Mouse (Mus musculus) heart, adult 8-10 months (tissue): ENCODE results near the gene Cdc42se2. TPM values are rescaled to one million over a fixed set of nuclear protein-coding genes. Genes with fewer than 3 reads are reported as not detected.
A peak's percentile ranks its signal among the peaks of the same experiment; 100 is the strongest.

Experiments
- DNase-seq: peaks from one replicate; pipeline ENCODE4 v3.0.0; 2022; ENCODE audit warnings: low spot score
- total RNA-seq, 4 experiments: library from RNA; stranded (reverse); gene quantifications; 2 replicates each; pipeline ENCODE4 v1.2.4; 2022

Gene Cdc42se2
- total RNA-seq, 4 experiments from 2014 or later: 20.1 to 22.6 (median 21.7) TPM

- no peak for DNase-seq
These were observed 5.7 kb upstream of the Cdc42se2 start for GRCm38 (mm10) chr11:54793173-54793572.

- DNase-seq: no peak
These were observed 4.0 kb upstream of the Cdc42se2 start for GRCm38 (mm10) chr11:54791458-54791857.

DNA sequence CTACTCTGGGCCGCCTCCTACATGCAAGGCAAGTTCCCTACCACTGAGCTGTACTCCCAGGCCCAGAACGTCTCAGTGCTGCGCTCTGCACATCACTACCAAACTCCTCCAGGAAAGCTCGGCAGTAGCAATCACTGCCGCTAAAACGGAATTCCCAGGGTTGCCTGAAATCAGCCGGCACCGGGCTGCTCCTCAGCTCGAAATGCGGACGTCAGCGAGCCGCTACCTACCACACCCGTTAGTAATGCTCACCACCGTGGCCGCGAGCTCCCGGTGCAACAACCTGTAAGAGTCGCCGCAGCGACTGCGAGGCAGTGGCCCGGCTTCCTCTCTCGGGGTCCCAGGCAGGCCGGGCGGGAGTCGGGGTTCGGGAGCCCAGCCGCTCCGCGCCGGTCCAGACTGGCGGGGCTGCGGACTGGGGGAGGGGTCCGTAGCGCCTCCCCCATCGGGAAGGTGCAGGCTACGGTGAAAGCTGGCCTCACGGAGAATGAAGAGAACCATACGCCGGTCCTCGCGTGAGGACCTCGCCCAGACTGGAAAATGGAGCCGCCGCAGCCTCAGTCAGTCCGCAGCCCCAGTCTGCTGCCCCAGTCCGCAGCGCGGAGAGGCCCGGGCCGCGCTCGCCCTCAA is 502 bp downstream of the Cdc42se2 start:
- DNase-seq: peak; percentile 48

DNA sequence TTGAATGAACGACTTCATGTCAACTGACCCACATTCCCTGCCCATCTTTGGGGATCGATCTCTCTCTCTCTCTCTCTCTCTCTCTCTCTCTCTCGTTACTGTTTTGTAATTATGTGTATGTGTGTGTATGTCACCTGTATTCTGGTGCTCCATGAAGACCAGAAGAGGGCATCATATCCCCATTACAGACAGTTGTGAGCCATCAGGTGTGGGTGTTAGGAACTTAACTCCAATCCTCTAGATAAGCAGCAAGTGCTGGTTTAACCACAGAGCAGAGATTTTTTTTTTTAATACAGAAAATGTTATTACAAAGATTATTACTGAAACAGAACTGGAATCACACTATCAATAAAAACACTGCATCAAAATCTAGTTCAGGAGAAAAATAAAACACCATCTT is 1.9 kb downstream of the Cdc42se2 start:
- no peak for DNase-seq

GRCm38 (mm10) chr11:54784436-54784835 is 3.0 kb downstream of the Cdc42se2 start:
- no peak for DNase-seq

DNA sequence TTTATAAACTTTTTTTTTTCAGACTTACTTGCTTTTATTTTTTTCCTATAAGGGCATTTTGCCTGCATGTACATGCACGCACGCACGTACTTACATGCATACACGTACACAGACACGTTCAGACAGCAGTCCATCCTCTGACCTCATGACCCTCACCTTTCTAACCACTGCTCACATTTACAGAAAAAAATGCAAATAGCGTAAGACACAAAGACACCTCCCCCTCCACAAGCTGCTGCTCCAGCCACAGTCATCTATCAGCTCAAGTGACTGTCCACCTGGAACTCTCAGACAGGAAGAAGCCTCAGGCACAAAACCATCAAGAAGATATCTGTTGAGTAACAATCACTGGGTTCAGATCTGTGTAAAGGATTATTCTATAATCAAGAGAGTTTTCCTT is 5.2 kb downstream of the Cdc42se2 start:
- DNase-seq: no peak

DNA sequence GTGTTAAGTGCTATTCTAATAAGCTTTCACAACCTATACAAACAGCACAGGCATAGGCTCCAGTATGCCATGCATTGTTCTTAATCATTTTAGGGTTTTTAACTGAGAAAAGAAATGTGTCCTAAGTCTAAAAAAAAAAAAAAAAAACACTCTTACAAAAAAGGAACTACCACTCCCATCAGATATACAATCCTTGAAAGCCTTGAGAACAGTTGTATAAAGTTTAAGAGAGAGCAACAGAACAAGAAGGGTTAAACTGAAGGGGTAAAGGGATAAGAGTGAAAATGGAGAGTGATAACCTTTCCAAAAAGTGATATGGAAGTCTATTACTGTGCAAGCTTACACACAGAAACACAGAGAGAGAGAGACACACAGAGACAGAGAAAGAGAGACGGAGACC is 7.5 kb downstream of the Cdc42se2 start:
- DNase-seq: no peak

GRCm38 (mm10) chr11:54778131-54778844 is 9.2 kb downstream of the Cdc42se2 start:
- peak; percentile 52 for DNase-seq

DNA sequence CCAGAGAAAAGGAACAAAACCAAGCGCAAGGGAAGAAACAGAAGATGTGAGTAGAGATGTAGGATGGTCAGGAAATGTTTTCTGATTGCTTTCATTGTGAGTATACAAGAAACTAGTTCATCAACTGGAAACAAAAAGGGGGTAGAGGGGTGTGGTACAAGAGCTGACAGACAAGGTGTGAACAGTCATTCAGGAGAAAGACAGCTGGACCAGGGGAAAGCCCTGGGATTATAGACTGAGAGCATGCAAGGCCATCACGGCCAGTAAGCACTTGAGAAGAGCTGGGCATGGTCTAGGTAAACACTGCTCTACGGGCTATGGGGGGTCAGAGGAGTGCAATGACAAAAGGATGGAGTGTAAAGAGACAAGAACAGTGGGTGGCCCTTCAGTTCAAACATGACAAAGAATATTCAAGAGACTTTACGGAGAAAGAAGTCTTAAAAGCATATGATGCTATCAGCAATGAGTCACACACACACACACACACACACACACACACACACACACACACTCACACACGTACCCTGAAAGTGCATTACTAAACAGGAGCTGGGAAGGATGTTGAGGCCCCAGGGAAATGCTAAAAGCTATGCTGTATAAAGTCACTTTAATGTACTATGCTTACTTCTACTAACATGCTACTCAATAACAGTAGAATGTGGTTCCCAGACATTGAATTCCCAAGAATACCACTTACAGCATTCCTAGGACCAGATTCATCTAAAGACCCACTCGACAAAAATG is 9.9 kb downstream of the Cdc42se2 start:
- no peak for DNase-seq

DNA sequence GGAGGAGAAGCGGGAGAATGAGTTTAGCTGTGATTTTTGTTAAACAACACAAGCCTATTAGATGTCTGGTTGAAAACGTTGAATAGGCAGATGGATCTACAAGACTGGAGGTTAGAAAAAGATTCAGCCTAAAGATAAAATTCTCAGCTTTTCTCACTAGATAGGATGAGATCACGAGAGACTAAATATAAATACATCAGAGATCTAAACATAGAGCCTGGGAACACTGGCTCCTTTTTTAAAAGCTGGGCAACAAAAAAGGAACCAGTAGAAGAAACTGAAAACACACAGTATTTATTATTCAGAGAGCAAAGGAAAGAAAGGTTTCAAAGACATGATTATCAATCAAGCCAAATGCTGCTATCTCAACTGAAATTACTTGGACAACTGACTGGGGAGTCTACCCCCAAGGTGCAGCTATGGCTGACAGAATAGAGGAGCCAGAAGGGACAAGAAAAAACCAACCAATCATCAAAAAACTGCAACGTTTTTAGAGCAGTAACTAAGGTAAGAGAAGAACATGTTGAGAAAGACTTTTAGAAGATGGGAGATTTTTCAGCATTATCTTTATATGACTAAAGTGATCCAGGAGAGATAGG is 10.6 kb downstream of the Cdc42se2 start:
- no peak for DNase-seq

DNA sequence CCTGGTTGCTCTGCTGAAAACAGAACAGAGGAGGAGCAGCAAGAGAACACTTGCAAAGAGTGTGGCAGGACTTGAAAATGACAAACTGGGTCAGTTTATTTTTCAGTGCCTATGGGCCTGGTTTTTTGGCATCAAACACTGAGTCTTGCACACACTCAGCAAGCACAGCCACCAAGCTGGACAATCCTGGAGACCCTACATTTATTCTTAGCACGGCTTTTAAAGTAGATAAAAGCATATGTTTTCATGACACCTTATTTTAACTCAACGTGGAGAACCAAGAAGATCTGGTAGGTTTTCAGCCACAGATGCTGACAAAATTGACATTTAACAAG is 11.1 kb downstream of the Cdc42se2 start:
- no peak for DNase-seq

GRCm38 (mm10) chr11:54775628-54776366 is 11.7 kb downstream of the Cdc42se2 start:
- DNase-seq: no peak

- DNase-seq: no peak
These were observed 13.0 kb downstream of the Cdc42se2 start for GRCm38 (mm10) chr11:54774282-54775078.

DNA sequence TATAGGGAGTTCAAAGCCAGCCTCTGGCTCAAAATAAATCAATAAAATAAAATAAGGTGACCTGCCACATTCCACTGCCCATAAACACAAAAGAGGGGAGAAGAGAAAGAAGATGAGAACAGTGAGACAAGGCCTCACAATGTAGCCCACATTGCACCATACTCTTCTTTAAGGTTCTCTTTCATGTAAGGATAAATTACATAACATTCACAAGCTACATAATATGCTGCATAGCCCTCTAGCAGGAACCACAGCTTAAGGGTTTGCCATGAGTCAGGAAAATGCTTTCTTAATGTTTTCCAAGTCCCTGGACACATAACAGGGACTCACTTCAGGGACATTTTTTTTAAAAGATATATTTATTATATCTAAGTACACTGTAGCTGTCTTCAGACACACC is 15.9 kb downstream of the Cdc42se2 start:
- DNase-seq: no peak

DNA sequence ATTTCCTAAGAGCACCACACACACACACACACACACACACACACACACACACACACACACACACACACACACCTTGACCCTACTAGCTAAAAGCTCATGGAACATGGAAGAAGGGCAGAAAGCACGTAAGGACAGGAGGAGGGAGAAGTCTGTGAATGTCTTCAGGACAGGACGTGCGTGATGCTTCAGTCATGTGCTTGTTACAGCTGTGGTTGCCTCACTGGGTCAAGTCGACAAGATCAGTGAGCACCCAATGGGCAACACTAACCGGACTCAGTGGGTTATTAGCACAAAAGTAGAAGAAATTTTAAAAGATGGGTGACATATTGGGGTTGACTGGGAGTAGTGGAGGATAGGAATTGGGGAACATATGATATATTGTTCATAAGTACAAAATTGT is 17.6 kb downstream of the Cdc42se2 start:
- no peak for DNase-seq

DNA sequence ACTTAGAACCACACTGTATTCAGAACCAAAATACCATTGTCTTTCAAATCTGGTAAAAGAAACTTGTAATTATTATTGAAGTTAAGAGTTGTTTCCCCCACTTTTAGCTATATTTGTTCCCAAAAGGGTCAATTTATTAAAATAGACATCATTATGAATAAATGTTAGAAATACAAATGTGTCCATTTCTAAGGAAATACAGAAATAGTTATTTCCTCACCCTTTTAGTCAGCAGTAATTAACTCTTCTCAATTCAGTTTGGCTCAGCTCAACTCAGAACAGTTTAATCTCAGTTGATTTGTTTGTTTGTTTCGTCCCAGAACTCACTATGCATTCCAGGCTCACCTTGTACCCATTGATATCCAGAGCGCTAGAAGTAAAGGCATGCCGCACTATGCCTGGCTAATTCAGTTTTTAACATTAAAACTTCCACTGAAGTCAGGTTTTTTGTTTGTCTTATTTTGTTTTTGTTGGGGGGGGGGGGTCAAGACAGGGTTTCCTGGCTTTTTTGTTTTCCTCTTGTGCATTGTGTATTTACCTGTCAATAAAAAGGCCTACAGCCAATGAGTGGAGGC is 19.3 kb downstream of the Cdc42se2 start:
- DNase-seq: no peak

DNA sequence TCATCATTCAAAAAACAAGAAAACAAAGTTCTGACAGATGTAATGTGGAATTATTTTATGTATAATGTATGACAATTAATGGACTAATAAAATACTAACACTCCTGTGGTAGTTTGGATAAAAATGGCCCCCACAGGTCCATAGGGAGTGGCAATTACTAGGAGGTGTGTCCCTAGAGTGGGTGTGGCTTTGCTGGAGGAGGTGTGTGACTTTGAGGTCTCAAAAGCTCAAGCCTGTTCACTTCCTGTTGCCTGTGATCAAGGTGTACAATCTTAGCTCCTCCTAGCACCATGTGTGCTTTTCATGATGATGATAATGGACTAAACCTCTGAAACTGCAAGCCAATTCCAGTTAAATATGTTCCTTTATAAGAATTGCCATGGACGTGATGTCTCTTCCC is 22.7 kb downstream of the Cdc42se2 start:
- no peak for DNase-seq

DNA sequence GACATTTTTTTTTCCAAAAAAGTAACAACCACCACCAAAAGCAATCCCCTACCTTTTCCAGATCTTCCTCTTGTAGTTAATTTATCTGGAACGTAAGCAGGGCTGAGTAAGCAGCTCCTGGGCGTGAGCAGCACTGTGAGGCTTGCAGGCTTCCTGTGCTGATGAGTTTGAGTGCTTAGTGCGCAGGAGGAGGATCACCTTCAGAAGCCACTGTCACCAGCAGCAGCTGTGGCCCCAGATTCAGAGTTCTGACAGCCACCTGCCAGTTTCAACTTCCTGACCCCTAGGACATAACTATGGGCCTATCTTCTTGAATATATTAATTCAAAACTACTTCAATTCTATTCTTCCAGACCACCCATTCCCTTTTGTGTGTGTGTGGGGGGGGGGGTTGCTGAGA is 23.4 kb downstream of the Cdc42se2 start:
- no peak for DNase-seq

DNA sequence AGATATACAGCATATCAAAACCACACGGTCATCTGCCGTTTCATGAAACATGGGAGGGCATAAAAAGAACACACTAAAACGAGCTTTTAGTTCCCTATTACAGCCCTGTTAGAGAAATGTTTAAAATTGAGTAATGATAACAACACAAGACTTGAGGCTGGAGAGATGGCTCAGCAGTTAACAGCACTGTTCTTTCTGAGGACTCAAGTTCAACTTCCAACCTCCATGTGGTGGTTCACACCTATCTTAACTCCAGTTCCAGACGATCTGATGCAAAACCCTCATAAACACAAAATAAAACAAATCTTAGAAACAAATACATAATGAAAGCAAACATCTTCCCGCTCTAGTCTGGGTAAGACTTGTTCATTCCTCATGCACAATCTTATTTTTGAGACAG is 24.7 kb downstream of the Cdc42se2 start:
- no peak for DNase-seq

- DNase-seq: peak; percentile 41
These were observed 29.5 kb downstream of the Cdc42se2 start for GRCm38 (mm10) chr11:54757993-54758392.
